Mouse (Mus musculus) hematopoietic stem cell, adult 5-6 weeks (primary cell): ENCODE results near the gene Mrpl9. TPM values are rescaled to one million over a fixed set of nuclear protein-coding genes. Genes with fewer than 3 reads are reported as not detected.

ENCODE experiments used
- ATAC-seq, 2 experiments: fragments of 125-278 bp in 1 of 2; replicated peaks in 1 of 2; 2 replicates each; pipeline ENCODE4 v1.8.0; 2016 to 2017; ENCODE audit warnings: inconsistent platforms in 2 of 2, mild to moderate bottlenecking in 2 of 2, moderate number of reproducible peaks in 2 of 2, low read depth in 1 of 2, moderate TSS enrichment in 1 of 2; ENCODE audit not compliant: low FRiP score in 2 of 2, poor library complexity in 2 of 2, severe bottlenecking in 2 of 2, insufficient read depth in 1 of 2, low TSS enrichment in 1 of 2
- total RNA-seq: library from RNA; stranded (forward); fragments of 172-1452, 232-1000 nt; gene quantifications from 2 replicates; pipeline ENCODE4 v1.2.3, GENCODE M21; 2017

The Mrpl9 gene
- 64.1 and 67.4 TPM in 2 replicates for total RNA-seq

DNA sequence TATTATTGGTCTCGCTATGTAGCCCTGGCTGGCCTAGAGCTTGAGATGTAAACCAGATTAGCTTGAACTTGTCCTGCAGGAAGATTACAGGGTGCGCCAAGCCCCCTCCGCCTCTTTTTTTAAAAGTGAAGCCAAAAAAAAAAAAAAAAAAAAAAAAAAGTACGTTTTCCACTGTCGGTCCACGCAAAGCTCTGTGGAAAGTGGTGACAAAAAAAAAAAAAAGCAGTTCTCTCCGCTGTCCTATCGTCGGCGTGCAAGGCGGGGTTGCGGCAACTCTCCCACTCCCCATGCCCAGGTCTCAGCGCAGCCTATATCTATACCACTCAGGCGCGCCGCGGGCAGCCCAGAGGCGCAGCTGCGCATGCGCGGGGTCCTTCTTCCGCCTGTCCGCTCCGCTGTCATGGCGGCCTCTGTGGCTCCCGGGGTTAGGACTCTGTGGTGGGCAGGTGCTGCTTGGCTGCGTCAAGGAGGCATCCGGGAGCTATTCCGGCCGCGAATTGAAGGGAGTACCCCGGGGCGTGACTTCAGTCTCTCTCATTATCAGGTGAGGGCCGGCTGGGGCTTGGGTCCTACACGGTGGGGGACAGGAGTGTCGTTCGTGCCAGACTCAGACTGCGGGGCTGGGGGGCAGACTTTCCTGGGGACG, at the start of gene Mrpl9:
Mrpl9 (plus strand) TSS at position 368 of the 646 bp plus-strand sequence.
- peak; percentile 94 to 96 for ATAC-seq

DNA sequence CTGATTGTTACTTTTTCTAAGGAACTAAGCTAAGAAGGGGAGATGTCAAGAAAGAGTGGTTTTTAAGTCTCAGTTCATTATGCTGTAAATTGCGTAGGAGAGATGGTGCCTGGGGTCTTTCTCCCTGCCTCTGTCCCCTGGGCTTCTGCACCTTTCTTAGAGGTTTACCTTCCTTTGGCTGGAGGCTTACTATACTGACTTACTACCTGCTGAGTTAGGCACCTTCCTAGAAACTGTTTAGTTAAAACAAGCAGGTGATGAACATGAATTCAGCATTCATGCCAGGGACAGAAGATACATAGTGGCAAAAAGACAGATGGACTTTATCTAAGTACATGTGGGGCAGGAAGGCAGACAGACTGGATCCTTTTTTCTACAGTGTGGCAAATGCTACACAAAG, 46.8 kb upstream of the Mrpl9 start:
- ATAC-seq, result no peak

DNA sequence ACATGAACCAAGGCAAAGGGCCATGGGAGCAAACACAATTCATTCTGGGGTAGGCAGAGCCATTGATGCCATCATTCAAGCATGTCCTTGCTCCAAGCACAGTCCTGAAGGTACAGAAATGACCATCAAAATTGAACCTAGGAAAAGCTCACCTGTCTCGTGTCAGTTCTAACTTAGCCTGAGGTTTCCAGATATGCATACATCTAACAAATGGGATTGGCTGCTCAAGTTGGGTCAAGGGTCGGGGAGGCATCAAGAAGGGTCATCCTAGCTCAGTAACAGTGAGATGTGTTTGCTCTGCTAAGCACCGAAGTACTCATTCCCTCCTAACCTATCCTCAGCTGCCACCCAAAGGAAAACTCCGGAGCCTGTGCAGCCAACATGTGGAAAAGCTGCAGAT, 46.3 kb upstream of the Mrpl9 start:
- ATAC-seq, result no peak

DNA sequence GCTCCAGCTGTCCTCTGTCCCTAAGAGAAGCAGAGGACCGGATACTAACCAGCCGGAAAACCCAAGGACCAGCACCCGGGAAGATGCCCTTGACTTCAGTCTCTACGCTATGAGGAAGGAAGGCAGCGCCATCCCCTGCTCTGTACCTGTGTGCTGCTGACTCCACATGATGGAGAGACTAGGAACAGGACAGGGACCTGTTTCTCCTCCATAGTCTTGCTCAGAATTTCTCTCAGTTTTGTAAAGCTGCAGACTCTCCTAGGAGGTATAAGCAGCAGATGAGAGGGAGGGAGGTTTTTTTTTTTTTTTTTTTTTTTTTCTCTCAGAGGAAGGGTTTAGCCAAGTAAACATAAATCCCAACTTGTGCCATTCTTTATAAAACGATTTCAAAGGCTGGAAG, 44.9 kb upstream of the Mrpl9 start, which contains the start of gene Lingo4:
Lingo4 (plus strand) TSS at position 301 of the 400 bp plus-strand sequence.
- ATAC-seq, result no peak

DNA sequence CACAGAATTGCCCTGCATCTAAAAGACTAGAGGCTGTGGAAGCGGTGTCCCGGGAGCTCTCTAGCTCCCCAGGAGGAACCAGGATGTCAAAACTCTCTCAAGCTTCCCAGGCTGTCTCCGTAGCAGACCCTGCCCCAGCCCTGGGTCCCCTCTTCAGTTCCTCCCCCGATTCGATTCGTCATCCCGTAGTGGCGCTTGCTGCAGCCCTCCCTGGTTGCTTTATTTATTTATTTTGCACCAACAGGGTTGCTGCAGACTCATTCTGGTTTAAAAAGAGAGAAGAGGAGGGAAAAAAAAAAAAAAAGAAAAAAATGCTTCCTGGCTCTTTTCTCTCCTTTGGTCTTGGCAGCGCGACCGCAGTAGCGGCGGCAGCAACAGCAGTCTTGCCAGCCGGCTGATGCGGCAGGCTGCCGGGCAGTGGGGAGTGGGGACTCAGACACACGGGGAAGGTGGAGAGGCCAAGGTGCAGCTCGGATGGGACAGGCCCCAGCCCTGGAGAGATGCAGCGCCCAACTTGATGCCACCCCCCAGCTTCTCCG, 44.1 kb upstream of the Mrpl9 start:
- ATAC-seq, result peak; percentile 49 to 65; a peak in 3 of 4 replicates

DNA sequence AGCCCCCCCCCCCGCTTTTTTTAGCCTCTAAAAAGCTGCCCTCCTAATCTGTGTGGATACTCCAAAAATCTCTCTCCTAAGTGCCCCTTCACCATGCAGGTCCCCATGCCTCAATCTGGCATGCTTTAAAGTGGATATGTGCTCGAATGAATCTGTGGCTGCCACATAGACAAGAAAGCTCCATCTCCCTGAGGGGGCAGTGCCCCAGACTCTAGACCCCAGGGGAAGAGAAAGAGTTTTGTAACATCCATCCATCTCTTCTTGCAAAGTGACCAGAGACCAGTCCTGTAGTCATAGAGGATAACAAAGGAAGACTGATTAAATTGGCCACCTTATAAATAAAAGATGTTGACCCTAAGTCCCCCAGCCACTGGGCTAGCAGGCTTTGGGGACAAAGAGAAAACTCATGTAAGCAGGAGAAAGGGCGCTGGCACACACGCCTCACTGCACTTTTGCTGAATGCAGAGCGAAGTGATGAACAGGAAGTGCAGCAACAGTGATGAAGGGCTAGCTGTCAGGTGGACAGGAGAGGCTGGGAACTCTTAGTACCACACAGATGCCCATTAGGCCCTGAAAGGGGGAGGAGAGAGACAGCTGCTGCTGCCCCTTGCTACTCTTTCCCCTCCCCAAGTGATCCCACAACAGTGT, 43.3 kb upstream of the Mrpl9 start:
- ATAC-seq, result no peak

DNA sequence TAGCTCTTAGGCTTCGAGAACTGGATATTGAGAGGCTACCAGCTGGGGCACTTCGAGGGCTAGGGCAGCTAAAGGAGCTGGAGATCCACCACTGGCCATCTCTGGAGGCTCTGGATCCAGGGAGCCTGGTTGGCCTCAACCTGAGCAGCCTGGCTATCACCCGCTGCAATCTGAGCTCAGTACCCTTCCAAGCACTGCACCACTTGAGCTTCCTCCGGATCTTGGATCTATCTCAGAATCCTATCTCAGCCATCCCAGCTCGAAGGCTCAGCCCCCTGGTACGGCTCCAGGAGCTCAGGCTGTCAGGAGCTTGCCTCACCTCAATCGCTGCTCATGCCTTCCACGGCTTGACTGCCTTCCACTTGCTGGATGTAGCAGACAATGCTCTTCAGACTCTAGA, 40.7 kb upstream of the Mrpl9 start:
- ATAC-seq, result no peak

DNA sequence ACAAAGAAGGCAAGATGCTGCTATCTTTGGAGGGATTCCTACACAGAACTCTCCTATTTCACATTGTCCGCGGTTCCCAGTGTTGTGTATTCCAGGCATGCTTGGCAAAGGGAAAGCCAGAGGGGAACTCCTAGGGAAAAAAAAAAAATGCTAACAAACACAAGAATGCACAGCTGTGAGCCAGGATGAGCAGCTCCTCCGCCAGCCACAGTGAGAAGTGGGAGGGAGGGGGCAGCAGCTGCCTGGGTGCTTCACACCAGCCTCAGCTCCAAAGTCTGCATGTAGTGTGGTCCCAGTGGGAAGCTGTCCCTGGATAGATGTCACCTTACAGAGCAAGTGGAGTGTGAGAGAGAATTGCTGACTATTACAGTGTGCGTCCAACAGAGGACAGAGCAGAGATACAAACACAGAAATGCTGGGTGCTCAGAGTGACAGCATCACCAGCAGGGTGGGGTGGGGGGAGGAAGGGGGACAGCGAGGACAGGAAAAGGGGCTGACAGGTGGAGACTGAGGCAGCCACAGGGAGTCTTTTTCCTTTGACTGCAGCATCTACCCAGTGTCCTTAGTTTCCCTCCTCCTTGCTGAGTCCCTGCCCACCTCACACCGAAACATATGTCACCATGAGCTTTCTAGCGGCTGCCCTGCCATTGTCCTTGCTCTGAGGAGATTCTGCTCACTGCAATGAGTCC, 38.6 kb upstream of the Mrpl9 start:
- ATAC-seq, result no peak

DNA sequence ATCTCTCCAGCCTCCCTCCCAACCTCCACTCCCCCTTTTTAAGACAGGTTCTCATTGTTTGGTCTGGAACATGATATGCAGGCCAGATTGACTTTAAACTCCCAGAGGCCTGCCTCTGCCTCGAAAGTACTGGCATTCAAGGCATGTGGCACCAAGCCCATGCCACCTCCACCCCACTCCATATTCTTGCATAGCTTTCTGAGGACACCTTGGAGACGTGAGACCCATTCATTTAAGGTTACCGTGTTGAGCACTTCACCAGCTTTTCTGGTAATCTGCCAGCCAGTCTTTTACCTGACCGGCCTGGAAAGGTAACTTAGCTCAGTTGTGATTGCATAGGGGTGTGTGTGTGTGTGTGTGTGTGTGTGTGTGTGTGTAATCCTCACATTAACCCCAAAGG, 37.6 kb upstream of the Mrpl9 start:
- ATAC-seq, result no peak

DNA sequence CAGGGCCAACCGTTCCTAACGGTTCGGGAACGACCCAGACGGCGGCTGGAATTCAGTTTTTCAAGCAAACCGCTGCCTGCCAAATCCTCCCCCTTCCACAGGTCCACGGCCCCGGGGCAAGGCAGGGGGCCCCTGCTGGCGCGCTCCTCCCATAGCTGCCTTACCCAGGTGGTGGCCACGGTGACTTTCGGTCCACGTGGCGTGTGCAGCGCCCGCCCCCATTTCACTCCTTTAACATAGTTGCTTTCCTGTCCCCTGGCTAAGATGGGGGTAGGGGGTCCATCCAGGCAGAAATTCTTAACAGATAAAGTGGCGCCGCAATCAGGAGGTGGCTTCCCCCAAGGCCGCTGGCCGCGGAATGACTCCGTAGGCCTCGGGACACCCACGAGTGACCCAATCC, 30.6 kb upstream of the Mrpl9 start:
- peak; percentile 13 to 33; a peak in 2 of 4 replicates for ATAC-seq

DNA sequence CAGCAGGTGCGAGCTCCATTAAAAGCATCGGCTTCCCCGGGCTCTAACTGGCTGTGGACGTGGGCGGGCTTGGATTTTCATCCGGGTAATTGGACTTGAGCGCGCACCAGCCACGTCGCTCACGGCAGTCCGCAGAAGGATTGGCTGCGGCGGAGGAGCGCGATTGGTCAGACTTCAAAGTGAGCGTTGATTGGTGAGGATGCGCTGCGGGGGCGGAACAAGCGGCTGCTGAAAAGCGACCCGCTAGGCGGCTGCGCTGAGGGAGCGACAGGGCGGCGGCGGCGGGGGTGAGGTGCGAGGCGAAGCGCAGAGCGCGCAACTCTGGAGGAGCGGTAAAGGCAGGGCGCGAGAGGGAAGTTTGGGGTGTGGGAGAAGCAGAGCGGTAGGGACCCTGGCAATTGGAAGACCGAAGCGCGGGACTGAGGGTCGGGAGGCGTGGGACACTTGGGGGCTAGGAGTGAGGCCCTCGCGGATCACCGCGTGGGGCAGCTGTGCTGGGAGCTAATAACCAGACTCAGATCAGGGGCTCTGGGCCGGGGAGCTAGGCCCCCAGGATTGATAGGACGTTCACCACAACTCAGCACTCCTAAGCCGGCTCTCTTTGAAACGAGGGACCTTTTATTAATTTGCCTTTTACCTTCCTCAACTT, 30.0 kb upstream of the Mrpl9 start, which contains the start of gene Tdrkh:
Tdrkh (plus strand) TSS at position 243 of the 649 bp plus-strand sequence.
- peak; percentile 100 for ATAC-seq

DNA sequence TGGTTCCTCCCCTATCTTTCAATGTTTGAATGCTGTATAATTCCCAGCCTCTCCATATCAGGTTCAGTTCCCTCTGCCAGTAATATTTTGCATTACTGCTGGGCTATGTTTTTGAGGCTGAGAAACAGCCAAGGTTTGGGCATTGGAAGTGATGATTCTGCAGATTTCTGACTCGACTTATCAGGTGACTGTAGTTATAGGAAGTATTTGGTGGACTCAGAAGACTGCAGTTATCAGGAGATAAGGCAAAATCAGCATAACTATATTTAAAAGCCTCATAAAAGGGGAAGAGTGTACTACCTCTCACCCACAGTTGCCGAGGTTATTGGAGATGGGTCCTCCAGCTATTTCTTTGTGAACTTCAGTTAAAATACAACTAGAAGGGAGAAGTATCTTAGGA, 12.1 kb upstream of the Mrpl9 start:
- ATAC-seq, result peak; percentile 29 to 56; a peak in 3 of 4 replicates

DNA sequence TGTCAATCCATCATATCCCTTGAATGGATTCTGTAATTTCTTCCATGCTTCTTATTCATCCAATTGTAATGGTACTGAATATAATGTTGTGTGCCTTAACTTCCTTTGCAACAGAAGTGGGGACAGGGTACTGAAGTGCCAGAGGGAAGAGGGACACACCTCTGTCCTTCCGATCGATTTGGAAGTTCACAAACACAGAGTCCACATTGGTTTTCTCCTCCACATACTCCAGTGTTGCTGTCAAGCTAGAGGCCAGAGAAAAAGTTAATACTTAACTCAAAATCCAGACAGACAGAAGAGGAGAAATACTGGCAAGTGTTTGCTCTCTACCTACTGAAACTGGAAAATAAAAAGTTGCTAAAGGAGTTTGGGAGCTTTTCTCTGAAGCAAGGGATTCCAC, 8.8 kb upstream of the Mrpl9 start:
- ATAC-seq, result no peak

DNA sequence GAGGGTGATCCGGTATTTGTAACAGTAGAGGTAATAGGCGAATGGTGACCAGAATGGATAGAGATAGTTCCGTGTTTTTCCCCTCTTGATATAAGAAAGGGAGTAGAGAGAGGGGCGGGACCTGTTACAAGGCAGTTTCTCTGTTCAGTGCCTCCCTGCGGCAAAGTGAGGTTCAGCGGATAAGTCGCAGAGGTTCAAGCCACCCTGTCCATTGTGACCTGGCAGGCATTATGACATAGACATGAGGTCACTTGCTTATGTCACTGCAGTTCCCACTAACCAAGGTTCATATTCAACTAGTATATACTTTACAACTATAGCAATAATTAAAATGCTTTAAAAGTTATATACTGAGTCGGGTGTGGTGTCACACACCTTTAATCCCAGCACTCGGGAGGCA, 6.7 kb upstream of the Mrpl9 start:
- ATAC-seq, result no peak

DNA sequence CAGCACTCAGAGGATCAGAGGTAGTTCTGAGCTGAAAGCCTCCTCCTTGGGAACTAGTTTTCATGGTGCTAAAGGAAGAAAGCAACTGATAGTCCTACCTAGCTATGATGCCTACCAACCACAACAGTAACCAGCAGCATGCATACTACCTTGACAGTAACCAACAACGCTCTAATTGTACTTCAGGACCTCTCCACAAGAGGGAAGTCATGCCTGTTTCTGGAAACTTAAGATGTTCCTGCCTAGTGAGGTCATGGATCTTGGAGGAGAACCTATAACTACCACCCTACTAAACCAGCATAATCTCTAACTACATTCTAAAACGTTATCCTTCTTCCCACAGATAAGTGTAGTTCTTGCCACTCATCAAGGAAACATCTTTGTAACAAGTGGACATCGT, 1.9 kb upstream of the Mrpl9 start:
- no peak; a peak in 1 of 4 replicates for ATAC-seq

DNA sequence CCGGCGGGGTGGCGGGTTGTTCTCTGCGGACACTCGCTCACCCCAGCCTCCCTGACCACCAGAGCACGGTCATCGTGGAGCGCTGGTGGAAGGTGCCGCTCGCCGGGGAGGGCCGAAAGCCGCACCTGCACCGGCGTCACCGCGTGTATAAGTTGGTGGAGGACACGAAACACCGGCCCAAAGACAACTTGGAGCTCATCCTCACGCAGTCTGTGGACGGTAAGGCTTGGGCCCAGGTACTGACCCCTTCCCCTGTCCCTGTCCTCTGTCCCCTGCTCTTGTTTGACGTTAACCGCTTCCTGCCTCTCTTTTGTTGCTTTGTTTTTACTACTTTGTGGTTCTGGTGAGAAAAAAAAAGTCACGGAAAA, 463 bp downstream of the Mrpl9 start, which contains the start of gene Oaz3:
Oaz3 (minus strand) TSS at position 319 of the 368 bp plus-strand sequence.
- peak; percentile 1 to 3; a peak in 1 of 4 replicates for ATAC-seq

DNA sequence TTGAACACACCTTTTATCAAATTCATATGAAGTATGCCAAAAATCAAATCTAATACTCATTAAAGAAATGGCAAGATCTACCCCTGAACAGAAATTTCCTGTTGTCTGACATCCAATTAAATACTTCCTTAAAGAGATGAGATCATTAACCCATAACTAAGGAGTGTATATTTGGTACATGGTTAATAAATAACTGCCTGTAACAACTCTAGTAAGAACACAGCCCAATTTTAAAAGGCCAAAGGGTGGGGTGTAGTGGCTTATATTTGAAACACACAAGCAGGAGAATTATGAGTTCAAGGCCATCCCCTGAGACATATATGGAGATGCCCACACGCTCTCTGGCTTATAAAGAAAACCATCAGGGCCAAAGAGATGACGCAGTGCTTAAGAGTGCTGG, 6.3 kb downstream of the Mrpl9 start:
- ATAC-seq, result no peak
